Mouse (Mus musculus): ENCODE data around the gene Tmcc3. TPM values are rescaled to one million over a fixed set of nuclear protein-coding genes. Genes with fewer than 3 reads are reported as not detected.

Tmcc3 gene
- total and polyA plus RNA-seq, 2 experiments from 2014 or later: 12.8 to 14.7 TPM

GRCm38 (mm10) chr10:94299301-94299700 lies 12.4 kb upstream of the Tmcc3 start:
- ATAC-seq (ENCODE audit: low FRiP score): no peak
- Histone ChIP-seq H3K27ac (ENCODE audit: low read depth, low read length) (no peak overlapping the region), H3K9ac (replicated peaks; ENCODE audit: low read length, poor library complexity, severe bottlenecking) (no peak overlapping the region), H3K4me3 (ENCODE audit: low read depth, low read length) (no peak overlapping the region), H3K9me3 (ENCODE audit: low read length) (no peaks in the 10 kb centered on the region), H3K36me3 (ENCODE audit: insufficient read depth, low read length) (no peaks in the 10 kb centered on the region), H3K4me2 (ENCODE audit: low read depth, low read length, poor library complexity, severe bottlenecking) (no peak overlapping the region), H3K4me1 (ENCODE audit: insufficient read depth, low read length) (no peaks in the 10 kb centered on the region), H3K27me3 (ENCODE audit: insufficient read depth, low read length) (no peaks in the 10 kb centered on the region)
- no peak for TF ChIP-seq CTCF (IDR thresholded peaks at IDR 0.05)
- no peak for DNase-seq (ENCODE audit: low spot score)
- 98% methylated on average over 2 of the region's 2 CpGs for WGBS

GRCm38 (mm10) chr10:94304064-94304657 lies 7.6 kb upstream of the Tmcc3 start:
- ATAC-seq (ENCODE audit: low FRiP score): no peak
- no peak overlapping the region for H3K9ac ChIP-seq (replicated peaks; ENCODE audit: low read length, poor library complexity, severe bottlenecking)
- H3K27ac ChIP-seq (ENCODE audit: low read depth, low read length): peak overlapping the region; percentile 55; the same call in 1 of the 2 replicates
- H3K4me3 ChIP-seq (ENCODE audit: low read depth, low read length): no peak overlapping the region
- WGBS: 46% methylated on average over 9 of the region's 9 CpGs
- no peak for DNase-seq (ENCODE audit: low spot score)
- H3K4me2 ChIP-seq (ENCODE audit: low read depth, low read length, poor library complexity, severe bottlenecking): no peak overlapping the region
- H3K9me3 ChIP-seq (ENCODE audit: low read length): no peaks in the 10 kb centered on the region
- no peaks in the 10 kb centered on the region for H3K4me1 ChIP-seq (ENCODE audit: insufficient read depth, low read length)
- no peaks in the 10 kb centered on the region for H3K36me3 ChIP-seq (ENCODE audit: insufficient read depth, low read length)
- TF ChIP-seq CTCF (IDR thresholded peaks at IDR 0.05): no peak
- H3K27me3 ChIP-seq (ENCODE audit: insufficient read depth, low read length): no peaks in the 10 kb centered on the region

- DNase-seq (ENCODE audit: low spot score) (no peak), ATAC-seq (ENCODE audit: low FRiP score) (no peak)
- H3K4me1 ChIP-seq (ENCODE audit: insufficient read depth, low read length): no peaks in the 10 kb centered on the region
- H3K4me3 ChIP-seq (ENCODE audit: low read depth, low read length): no peak overlapping the region
- H3K4me2 ChIP-seq (ENCODE audit: low read depth, low read length, poor library complexity, severe bottlenecking): no peak overlapping the region
- no peak overlapping the region for H3K9ac ChIP-seq (replicated peaks; ENCODE audit: low read length, poor library complexity, severe bottlenecking)
- no peak overlapping the region for H3K27ac ChIP-seq (ENCODE audit: low read depth, low read length)
- no peak for TF ChIP-seq CTCF (IDR thresholded peaks at IDR 0.05)
- 0 out of 2 replicates have a peak, but pooled peaks cover 2% of the 10 kb centered on the region for H3K27me3 ChIP-seq (ENCODE audit: insufficient read depth, low read length)
- H3K36me3 ChIP-seq (ENCODE audit: insufficient read depth, low read length): no peaks in the 10 kb centered on the region
- no peaks in the 10 kb centered on the region for H3K9me3 ChIP-seq (ENCODE audit: low read length)
- WGBS: 72% methylated on average over 5 of the region's 5 CpGs
Measured at GRCm38 (mm10) chr10:94305526-94305925, 6.2 kb upstream of the Tmcc3 start.

GRCm38 (mm10) chr10:94310499-94311267 lies 1.1 kb upstream of the Tmcc3 start:
- H3K9ac ChIP-seq (replicated peaks; ENCODE audit: low read length, poor library complexity, severe bottlenecking): no peak overlapping the region
- DNase-seq (ENCODE audit: low spot score) (no peak), ATAC-seq (ENCODE audit: low FRiP score) (no peak)
- H3K27me3 ChIP-seq (ENCODE audit: insufficient read depth, low read length): 0 out of 2 replicates have a peak, but pooled peaks cover 2% of the 10 kb centered on the region
- H3K9me3 ChIP-seq (ENCODE audit: low read length): no peaks in the 10 kb centered on the region
- no peak for TF ChIP-seq CTCF (IDR thresholded peaks at IDR 0.05)
- no peak overlapping the region for H3K27ac ChIP-seq (ENCODE audit: low read depth, low read length)
- H3K4me3 ChIP-seq (ENCODE audit: low read depth, low read length): no peak overlapping the region
- H3K36me3 ChIP-seq (ENCODE audit: insufficient read depth, low read length): no peaks in the 10 kb centered on the region
- H3K4me2 ChIP-seq (ENCODE audit: low read depth, low read length, poor library complexity, severe bottlenecking): no peak overlapping the region
- H3K4me1 ChIP-seq (ENCODE audit: insufficient read depth, low read length): peaks cover 8% of the 10 kb centered on the region
- WGBS: 50% methylated on average over 8 of the region's 9 CpGs

- Histone ChIP-seq H3K4me1 (ENCODE audit: insufficient read depth, low read length) (peaks cover 8% of the 10 kb centered on the region), H3K9ac (replicated peaks; ENCODE audit: low read length, poor library complexity, severe bottlenecking) (peak overlapping the region; percentile 54), H3K36me3 (ENCODE audit: insufficient read depth, low read length) (no peaks in the 10 kb centered on the region), H3K27me3 (ENCODE audit: insufficient read depth, low read length) (0 out of 2 replicates have a peak, but pooled peaks cover 2% of the 10 kb centered on the region), H3K4me3 (ENCODE audit: low read depth, low read length) (peak overlapping the region; percentile 54), H3K4me2 (ENCODE audit: low read depth, low read length, poor library complexity, severe bottlenecking) (peak overlapping the region; percentile 97), H3K9me3 (ENCODE audit: low read length) (no peaks in the 10 kb centered on the region), H3K27ac (ENCODE audit: low read depth, low read length) (peak overlapping the region; percentile 43)
- peak; percentile 50 for TF ChIP-seq CTCF (IDR thresholded peaks at IDR 0.05)
- DNase-seq (ENCODE audit: low spot score) (peak; percentile 63), ATAC-seq (ENCODE audit: low FRiP score) (peak; percentile 85)
- under 1% methylated on average over 43 of the region's 45 CpGs for WGBS
Measured at GRCm38 (mm10) chr10:94312007-94312715, 412 bp downstream of the Tmcc3 start.
